Mouse (Mus musculus): Measurements from ENCODE around the gene Plxnb1.

DNA sequence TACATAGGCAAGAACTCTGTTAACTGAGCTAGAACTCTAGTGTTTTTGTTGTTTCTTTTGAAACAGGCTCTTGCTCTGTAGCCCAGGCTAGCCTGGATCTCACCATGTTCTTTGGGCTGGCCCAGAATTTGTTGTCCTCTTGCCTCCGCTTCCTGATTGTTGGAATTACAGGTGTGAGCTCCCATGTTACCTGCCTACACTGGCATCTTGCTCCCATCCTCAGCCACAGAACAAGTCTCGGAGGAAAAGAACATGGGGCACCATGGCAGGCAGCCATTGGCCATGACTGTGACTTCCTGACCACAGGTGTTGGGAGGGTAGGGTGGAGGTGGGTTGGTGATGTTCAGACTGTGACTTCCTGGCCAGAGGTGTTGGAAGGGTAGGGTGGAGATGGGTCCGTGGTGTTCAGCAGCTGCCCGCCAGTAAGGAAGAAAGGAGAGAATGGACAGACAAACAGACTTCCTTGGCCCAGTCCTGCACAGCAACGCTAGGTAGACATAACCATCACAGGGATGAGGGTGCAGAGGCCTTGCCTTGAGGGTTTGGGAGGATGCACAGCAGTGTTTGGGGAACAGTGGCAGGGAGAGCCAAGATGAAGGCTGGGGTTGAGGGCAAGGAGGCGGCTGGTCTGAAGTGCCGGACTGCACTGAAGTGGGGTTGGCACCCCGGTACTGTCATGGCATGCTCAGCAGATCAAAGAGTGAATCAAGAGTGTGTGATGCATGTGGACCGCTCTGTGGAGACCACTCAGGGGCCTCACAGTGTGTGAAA, 42.5 kb upstream of the Plxnb1 start:
- TF ChIP-seq CTCF (IDR thresholded peaks at IDR 0.05; ENCODE audit: low read depth) = no peak
- no peak for TF ChIP-seq EP300 (optimal IDR thresholded peaks at IDR 0.05)
